Mouse (Mus musculus) stomach, embryonic 14.5 days (tissue): ENCODE data around the gene Fam53b. TPM values are rescaled to one million over a fixed set of nuclear protein-coding genes. Genes with fewer than 3 reads are reported as not detected.

Experiments
- ATAC-seq: fragments of 200-750 bp; cut with Nextera tagmentation; 2 replicates; pipeline ENCODE4 v1.8.0; 2017; ENCODE audit warnings: low read depth, moderate TSS enrichment; ENCODE audit not compliant: insufficient number of reproducible peaks, insufficient read depth, low FRiP score
- H3K27ac ChIP-seq: fragments of 300-500 bp; sonication (generic); 2 replicates; pipeline ENCODE4 v1.5.1; 2014; ENCODE audit warnings: mild to moderate bottlenecking, low read length, moderate library complexity, mixed read lengths
- H3K27me3 ChIP-seq: fragments of 300-500 bp; sonication (generic); 2 replicates; pipeline ENCODE4 v1.6.1; 2014; ENCODE audit warnings: low read length, control low read depth, mixed read lengths; ENCODE audit not compliant: control insufficient read depth, insufficient read depth
- H3K36me3 ChIP-seq: fragments of 300-500 bp; sonication (generic); 2 replicates; pipeline ENCODE4 v1.6.1; 2014; ENCODE audit warnings: mild to moderate bottlenecking, control low read depth, low read length, moderate library complexity, mixed read lengths; ENCODE audit not compliant: control insufficient read depth, insufficient read depth
- H3K4me1 ChIP-seq: fragments of 300-500 bp; sonication (generic); 2 replicates; pipeline ENCODE4 v1.6.1; 2014; ENCODE audit warnings: low read length, control low read depth, mixed read lengths; ENCODE audit not compliant: control insufficient read depth, insufficient read depth
- H3K4me2 ChIP-seq: fragments of 300-500 bp; sonication (generic); replicated peaks from 2 replicates; pipeline ENCODE4 v1.6.1; 2014; ENCODE audit warnings: low read depth, low read length, control low read depth
- H3K4me3 ChIP-seq: fragments of 300-500 bp; sonication (generic); 2 replicates; pipeline ENCODE4 v1.5.1; 2014; ENCODE audit warnings: low read depth, low read length, control low read depth
- H3K9ac ChIP-seq: fragments of 300-500 bp; sonication (generic); replicated peaks from 2 replicates; pipeline ENCODE4 v1.6.1; 2014; ENCODE audit warnings: low read depth, mild to moderate bottlenecking, control low read depth, low read length, moderate library complexity, mixed read lengths
- H3K9me3 ChIP-seq: fragments of 300-500 bp; sonication (generic); 2 replicates; pipeline ENCODE4 v1.6.1; 2016; ENCODE audit warnings: low read depth, low read length, control low read depth; ENCODE audit not compliant: control insufficient read depth
- WGBS: fragments of 180-500 bp; shearing (Covaris S2); extraction: QIAGEN DNeasy Blood & Tissue Kit; methylation state at CpG from one replicate; pipeline ENCODE4 v1.1.7; 2014; 5-methylcytosine and 5-hydroxymethylcytosine counted together
- polyA plus RNA-seq: library from polyadenylated mRNA; unstranded; fragments of >200 nt; fragmentation: Nextera tagmentation; extraction: Ambion mirVana; gene quantifications from 2 replicates; pipeline ENCODE4 v1.2.1, GENCODE M21; 2014

Fam53b gene
- polyA plus RNA-seq, 1 experiment from 2014 or later = 16.4 TPM

DNA sequence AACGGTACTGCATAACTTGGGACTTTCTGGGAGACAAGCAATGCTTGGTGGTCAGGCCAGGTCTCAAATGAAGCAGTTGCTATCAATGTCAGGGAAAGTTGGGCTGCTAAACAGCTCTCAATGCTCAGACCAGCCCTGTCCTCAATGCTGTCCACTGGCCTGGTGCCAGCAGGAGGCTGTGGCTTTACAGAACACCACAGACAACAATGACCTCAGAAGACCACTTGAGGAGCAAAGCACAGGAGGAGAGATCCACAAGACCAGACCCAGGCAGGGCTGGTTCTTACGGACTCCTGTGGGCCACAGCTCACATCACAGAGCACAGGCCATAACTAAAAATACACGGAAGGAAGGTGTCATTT lies 59.3 kb downstream of the Fam53b start:
- Histone ChIP-seq H3K4me1 (peaks cover 12% of the 10 kb centered on the region), H3K27me3 (no peaks in the 10 kb centered on the region), H3K9ac (no peak overlapping the region), H3K9me3 (no peaks in the 10 kb centered on the region), H3K27ac (peak overlapping the region; percentile 48; the same call in 1 of the 2 replicates), H3K36me3 (peaks cover 19% of the 10 kb centered on the region), H3K4me2 (no peak overlapping the region), H3K4me3 (no peak overlapping the region)
- no peak for ATAC-seq
- 58% methylated on average over 3 of the region's 3 CpGs for WGBS

DNA sequence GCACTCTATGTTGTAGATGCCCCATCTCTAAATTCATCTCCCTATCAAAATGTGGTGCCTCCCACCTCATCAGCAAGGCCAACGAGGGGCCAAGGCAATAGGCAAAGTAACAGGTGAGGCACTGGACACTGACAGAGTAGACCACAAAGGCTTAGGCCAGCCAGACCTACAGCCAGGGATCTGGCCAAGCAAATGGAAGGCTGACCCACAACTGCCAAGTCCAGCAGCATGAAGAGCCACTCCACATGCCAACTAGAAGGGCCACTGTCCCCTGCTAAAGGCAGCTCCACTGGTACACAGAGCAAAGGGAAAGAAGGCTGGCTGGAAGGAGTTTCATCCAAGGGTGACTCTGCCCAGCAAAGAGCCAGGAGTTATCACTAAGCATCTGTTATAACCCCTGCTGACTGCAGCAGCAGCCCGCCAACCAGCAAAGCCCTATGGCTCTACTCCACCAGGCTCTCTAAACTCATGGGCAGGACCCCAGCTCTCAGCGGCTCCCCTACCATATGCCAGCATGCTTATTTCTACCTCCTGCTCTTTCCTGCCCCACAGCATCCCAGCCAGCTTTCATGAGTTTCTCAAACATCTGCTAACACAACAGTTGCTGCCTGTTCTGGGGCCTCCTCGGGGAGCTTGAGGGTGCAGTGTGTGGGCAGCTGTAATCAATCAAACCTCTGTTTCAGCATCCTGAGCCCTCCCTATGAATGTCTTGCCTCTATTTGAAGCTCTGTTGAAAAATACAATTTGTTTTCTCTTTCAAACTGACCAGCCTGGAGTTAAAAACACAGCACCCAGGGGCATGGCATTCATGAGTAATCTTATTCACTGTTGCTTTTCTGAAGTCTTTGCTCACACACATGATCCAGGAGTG lies 59.9 kb downstream of the Fam53b start:
- H3K4me2 ChIP-seq = no peak overlapping the region
- H3K36me3 ChIP-seq = peaks cover 17% of the 10 kb centered on the region
- 45% methylated on average over 4 of the region's 4 CpGs for WGBS
- H3K9ac ChIP-seq = no peak overlapping the region
- peaks cover 12% of the 10 kb centered on the region for H3K4me1 ChIP-seq
- H3K27ac ChIP-seq = peak overlapping the region; percentile 48; the same call in 1 of the 2 replicates
- no peak for ATAC-seq
- H3K9me3 ChIP-seq = no peaks in the 10 kb centered on the region
- no peak overlapping the region for H3K4me3 ChIP-seq
- H3K27me3 ChIP-seq = no peaks in the 10 kb centered on the region

GRCm38 (mm10) chr7:132751716-132752115 lies 62.0 kb downstream of the Fam53b start:
- H3K27ac ChIP-seq = no peak overlapping the region
- no peak overlapping the region for H3K4me2 ChIP-seq
- H3K4me1 ChIP-seq = peaks cover 12% of the 10 kb centered on the region
- no peak for ATAC-seq
- H3K9ac ChIP-seq = no peak overlapping the region
- H3K27me3 ChIP-seq = no peaks in the 10 kb centered on the region
- no peak overlapping the region for H3K4me3 ChIP-seq
- H3K9me3 ChIP-seq = no peaks in the 10 kb centered on the region
- H3K36me3 ChIP-seq = peaks cover 1% of the 10 kb centered on the region
- WGBS = 50% methylated on average over 2 of the region's 2 CpGs

GRCm38 (mm10) chr7:132749504-132749903 lies 64.2 kb downstream of the Fam53b start:
- 87% methylated on average over 11 of the region's 11 CpGs for WGBS
- Histone ChIP-seq H3K4me3 (no peak overlapping the region), H3K27me3 (no peaks in the 10 kb centered on the region)

GRCm38 (mm10) chr7:132748076-132748769 lies 65.5 kb downstream of the Fam53b start:
- H3K9me3 ChIP-seq = no peaks in the 10 kb centered on the region
- H3K4me2 ChIP-seq = no peak overlapping the region
- no peak overlapping the region for H3K27ac ChIP-seq
- H3K9ac ChIP-seq = no peak overlapping the region
- 63% methylated on average over 3 of the region's 3 CpGs for WGBS
- no peaks in the 10 kb centered on the region for H3K4me1 ChIP-seq
- no peaks in the 10 kb centered on the region for H3K27me3 ChIP-seq
- no peaks in the 10 kb centered on the region; the same call in 1 of the 2 replicates for H3K36me3 ChIP-seq
- no peak overlapping the region for H3K4me3 ChIP-seq
- no peak; the same call in 1 of the 2 replicates for ATAC-seq

More at GRCm38 (mm10) chr7:132749504-132749903, 64.2 kb downstream of the Fam53b start:
- Histone ChIP-seq H3K9me3 (no peaks in the 10 kb centered on the region), H3K27ac (no peak overlapping the region), H3K36me3 (no peaks in the 10 kb centered on the region; the same call in 1 of the 2 replicates), H3K9ac (no peak overlapping the region), H3K4me1 (peaks cover 7% of the 10 kb centered on the region; the same call in 1 of the 2 replicates), H3K4me2 (no peak overlapping the region)
- no peak for ATAC-seq

DNA sequence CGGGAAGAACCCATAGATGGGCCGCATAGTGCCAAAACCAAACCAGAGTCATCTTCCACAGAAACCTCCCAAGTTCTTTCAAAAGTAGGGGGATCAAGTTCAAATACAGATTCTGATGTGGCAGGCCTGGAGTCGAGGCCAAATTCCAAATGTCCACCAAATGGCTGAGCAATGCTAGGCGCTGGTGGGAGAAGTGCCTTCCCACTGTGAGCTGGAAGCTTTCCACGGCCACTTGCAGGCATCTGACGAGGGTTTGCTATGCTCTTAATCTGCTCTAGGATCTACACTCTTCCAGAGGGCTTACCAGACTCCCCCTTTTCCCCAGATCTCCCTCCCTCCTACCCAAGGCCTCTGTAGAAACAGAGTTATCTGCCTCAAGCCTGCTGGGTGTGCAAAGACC lies 66.6 kb downstream of the Fam53b start:
- H3K36me3 ChIP-seq = no peaks in the 10 kb centered on the region; the same call in 1 of the 2 replicates
- no peak overlapping the region for H3K9ac ChIP-seq
- no peak overlapping the region for H3K4me3 ChIP-seq
- H3K27me3 ChIP-seq = no peaks in the 10 kb centered on the region
- WGBS = 64% methylated on average over 6 of the region's 6 CpGs
- no peak for ATAC-seq
- no peaks in the 10 kb centered on the region for H3K4me1 ChIP-seq
- no peaks in the 10 kb centered on the region for H3K9me3 ChIP-seq
- H3K27ac ChIP-seq = no peak overlapping the region
- H3K4me2 ChIP-seq = no peak overlapping the region

GRCm38 (mm10) chr7:132742912-132743311 lies 70.8 kb downstream of the Fam53b start:
- 88% methylated on average over 5 of the region's 5 CpGs for WGBS
- Histone ChIP-seq H3K27me3 (no peaks in the 10 kb centered on the region), H3K4me2 (no peak overlapping the region), H3K36me3 (no peaks in the 10 kb centered on the region), H3K9me3 (no peaks in the 10 kb centered on the region), H3K27ac (no peak overlapping the region), H3K4me1 (no peaks in the 10 kb centered on the region), H3K4me3 (no peak overlapping the region), H3K9ac (no peak overlapping the region)
- no peak for ATAC-seq

DNA sequence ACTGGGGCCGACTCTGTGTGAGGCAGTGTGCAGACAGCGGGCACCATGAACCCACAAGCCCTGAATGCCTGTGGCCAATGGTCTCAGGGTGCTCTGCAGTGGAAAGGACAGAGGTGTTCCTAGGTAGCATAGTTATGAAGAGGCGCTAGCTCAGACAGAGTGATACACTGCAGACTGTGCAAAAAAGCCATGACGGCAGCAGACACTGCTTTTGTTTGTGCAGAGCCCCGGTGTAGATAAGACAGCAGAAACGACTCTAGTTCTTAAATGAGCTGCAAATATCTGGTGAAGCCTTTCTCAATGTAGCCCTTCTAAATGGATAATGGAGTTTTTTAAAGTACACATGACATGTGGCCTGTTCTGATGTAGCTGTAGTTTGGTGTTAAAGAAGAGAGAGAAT lies 73.9 kb downstream of the Fam53b start:
- 79% methylated on average over 6 of the region's 6 CpGs for WGBS

More for the DNA sequence above, 73.9 kb downstream of the Fam53b start:
- Histone ChIP-seq H3K4me1 (peaks cover 6% of the 10 kb centered on the region; the same call in 1 of the 2 replicates), H3K4me3 (no peak overlapping the region), H3K9me3 (no peaks in the 10 kb centered on the region), H3K27ac (no peak overlapping the region), H3K4me2 (no peak overlapping the region), H3K36me3 (no peaks in the 10 kb centered on the region), H3K27me3 (no peaks in the 10 kb centered on the region), H3K9ac (no peak overlapping the region)
- no peak for ATAC-seq
